Mouse (Mus musculus): ENCODE results near the gene Oxsm.

Oxsm gene

DNA sequence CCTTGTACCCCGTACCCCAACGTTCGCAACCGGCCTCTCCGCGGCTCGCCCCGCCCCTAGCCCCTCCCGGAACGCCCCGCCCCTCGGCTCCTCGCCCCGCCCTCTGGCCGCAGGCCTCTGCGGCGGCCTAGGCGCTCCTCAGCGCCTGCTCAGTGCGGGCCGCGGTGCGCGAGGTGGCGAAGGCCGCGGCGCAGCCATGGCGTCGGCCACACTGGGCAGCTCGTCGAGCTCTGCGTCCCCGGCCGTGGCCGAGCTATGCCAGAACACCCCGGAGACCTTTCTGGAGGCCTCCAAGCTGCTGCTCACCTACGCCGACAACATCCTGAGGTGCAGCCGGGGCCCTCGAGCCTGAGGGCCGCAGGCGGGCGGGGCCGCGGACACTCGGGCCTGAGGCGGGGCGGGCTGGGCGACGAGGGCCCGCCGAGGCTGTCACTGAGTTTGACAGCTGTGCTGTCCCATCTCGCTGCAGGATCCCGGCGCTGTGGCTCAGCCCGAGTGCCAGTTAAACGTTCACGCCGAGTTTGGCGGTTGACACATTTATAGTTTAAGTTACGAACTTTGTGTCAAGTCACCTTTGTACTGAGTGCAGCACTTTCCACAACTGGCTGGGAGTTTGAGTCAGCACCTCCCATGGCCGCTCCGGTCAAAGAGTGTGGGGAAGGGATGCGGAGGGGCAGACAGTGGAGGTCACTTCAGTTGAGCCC is at the start of gene Oxsm, which contains the start of gene Ngly1:
Gene Oxsm, minus strand, starts transcription at position 638 of the 704 bp plus-strand sequence.
Gene Ngly1, plus strand, starts transcription at position 110 of the 704 bp plus-strand sequence.
- DNase-seq: peak; percentile 83 to 94

DNA sequence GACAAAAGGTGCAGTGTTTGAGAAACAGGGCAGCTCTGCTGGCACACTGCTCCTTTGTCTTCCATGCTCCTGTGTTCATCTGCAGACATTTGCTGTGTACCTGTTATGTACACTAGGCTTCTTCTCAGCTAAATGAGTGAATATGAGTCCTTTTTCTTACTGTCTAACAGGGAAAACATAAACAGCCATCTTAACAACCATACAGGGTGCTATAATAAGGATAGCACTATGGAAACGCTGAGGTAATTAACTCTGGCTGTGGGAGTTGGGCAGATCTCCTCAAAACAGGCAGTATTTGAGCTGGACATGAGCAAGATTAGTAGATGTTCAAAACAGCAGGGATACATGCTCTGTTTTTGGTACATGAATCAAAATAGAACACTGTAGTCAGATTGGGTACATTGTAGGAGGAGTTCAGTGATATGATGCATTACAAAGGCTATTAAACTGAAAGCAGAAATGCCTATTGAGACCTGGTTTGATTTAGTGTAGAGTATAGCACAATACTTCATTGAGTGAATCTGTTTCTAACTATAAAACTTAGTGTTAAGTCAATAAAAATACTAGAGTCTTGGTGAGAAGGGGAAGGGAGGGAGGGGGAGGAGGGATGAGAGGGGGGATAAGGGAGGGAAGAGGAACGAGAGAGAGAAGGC is 47.3 kb upstream of the Oxsm start:
- DNase-seq: no peak

DNA sequence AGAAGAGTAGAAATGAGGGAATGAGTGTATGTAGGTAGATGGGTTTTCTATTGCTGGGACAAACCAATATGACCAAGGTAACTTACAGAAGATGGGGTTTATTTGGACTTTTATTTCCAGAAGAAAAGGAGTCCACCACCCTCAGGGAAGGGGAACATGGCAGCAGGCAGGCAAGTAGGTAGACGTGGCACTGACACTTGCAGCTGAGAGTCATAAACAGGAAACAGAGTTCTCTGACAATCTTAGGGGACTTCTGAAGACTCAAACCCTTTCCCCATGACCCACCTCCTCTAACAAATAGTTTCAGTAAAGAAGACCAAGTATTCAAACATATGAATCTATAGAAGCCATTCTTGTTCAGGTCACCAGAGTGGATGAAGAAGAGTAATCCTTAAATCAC is 44.3 kb upstream of the Oxsm start:
- DNase-seq: no peak

DNA sequence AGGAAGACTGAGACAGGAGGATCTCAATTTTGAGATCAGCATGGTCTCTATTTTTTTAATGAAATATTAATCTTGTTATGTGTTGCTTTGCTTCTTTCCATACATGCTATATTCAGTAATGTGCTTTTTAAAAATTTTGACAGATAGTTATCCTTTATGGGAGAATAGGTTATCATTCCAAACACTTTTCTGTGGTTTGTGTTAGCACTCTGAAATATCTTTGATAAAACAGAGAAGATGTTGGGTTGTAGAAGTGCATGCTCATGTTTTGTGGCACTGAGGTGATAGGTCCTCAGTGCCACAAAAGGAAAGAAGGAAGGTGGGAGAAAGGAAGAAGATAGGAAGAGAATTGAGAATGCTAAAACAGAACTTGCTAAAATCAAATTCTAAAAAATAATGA is 43.4 kb upstream of the Oxsm start:
- DNase-seq: no peak

DNA sequence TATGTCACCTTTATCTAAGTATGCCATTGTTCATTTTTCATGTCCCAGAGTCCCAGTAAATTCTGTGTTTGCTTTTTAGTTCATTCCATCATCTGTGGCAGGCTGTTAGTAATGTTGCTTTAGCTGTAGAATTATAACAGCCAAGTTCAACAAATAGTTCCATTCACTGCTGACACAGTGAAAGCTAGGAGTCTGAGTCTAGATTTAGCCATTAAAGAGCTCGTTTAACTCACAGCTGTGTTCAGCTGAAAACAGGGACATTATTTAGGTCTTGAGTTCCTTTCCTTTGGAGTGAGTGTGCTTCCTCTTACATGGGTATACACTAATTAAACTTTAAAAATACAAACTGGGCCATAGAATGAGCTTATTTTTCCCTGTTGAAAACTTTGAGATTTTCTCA is 42.8 kb upstream of the Oxsm start:
- no peak for DNase-seq

DNA sequence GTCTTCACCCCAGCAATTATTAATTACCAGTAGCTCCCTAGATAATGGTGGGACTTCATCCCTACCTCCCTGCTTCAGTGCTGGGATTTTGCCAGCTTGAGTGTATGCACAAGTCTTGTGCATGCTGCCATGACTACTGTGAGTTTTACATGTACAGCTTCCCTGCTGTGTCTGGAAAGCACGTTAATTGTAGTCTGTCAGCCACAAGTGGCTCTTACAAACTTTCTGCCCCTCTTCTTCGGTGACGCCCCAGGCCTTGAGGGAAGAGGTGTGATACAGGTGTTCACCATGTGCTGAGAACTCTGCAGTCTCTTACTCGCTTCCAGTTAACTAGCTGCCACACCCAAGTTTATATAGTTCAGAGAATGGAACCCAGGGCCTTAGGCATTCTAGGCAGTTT is 34.4 kb upstream of the Oxsm start:
- DNase-seq: no peak

DNA sequence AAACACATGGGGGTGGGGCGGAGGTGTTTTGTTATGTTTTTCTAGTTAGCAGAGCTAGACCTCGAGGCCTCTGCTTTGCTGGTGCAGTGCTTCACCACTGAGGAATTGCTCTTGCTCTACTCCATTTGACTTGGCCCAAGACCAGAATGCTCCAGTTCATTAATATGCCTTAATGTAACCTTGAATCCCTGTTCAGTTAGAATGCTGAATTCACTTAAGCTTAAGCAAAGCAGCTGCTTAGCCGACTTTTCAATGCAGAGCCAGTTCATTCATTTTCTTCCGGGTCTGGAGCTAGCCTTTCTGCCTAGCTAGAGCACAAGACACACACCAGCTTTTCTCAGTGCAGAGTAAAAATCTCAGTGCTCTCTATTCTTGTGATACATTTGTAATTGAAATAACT is 29.6 kb upstream of the Oxsm start:
- peak; percentile 24 to 42 for DNase-seq

DNA sequence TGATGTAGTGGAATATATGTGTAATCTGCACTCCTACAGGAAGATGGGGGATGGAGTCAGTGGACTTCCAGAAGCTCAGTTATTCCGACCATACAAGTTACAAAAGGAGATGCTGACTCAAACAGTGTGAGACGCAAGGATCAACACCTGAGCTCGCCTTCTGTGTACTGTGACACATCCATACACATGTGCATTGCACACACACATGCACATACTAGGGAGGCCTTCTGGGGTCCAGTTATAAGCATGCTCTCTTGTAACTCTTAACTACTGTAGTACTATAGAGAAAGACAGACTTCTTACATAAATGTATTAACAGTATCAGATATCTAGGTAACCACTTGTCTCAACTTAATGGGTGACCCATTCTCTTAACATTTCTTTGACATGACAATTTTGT is 24.1 kb upstream of the Oxsm start:
- no peak for DNase-seq

DNA sequence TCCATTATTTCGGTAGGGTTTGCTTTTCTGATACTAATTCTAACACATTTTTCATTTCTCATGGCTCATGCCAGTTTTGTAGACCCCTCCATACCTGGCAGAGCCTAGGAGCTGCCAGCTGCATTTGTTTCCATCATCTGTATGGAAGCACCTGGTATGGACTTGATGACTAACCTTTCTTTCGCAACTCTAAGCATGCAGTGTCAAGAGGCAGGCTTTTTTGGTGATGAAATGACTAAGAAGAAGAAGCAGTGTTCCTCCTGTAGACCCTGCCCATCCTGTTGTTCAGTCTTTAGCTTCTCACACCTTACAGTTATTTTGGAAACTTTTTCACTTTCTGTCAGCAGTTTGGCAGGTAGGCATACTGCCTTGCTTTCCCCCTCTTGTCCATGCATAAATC is 20.2 kb upstream of the Oxsm start:
- no peak for DNase-seq

DNA sequence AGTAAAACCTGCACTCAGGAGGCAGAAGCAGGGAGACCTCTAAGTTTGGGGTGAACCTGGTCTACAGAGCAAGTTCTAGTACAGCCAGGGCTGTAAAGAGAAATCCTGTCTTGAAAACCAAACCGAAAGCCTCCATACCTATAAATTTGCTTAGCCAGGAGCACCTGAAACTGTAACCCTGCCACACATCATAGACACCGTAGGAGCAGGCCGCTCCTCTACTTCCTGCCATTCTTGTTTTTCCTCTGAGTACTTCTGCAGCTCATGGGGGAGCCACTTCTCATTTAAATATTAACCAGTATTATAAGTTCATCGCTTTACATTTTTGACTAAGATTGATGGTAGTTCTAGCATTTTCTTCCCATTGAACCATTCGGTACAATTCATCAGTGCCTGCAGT is 17.4 kb upstream of the Oxsm start:
- no peak for DNase-seq

DNA sequence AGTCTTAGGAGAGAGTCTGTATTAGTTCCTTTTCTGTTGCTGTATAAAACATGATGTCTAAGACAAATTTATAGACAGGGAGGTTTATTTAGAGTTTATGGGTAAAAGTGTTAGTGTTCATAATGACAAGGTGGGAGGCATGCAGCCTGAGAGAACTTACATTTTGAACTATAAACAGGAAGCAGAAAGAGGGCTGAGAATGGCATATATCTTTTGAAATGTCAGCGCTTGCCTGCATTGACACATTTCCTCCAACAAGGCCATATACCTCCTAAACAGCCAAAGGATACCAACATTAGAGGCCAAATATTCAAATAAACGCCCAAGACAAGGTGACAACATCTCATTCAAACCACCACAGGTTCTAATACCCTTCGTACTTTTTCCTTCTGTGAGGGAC is 12.3 kb upstream of the Oxsm start:
- DNase-seq: no peak

DNA sequence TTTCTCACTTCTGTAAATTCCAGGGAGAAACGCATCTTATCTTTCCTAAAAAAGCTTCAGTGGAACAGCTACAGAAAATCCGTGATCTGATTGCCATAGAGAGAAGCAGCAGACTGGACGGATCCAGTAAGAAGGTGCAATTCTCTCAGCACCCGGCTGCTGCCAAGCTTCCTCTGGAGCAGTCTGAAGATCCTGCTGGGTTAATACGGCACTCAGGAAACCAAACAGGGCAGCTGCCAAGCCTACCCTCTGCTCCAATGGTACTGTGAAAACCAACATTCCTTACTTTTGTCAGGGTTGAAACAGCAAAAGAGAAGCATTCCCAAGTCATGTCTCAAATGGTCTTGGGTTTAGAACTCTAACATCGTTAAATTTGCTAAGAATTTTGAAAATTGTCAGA is 10.9 kb upstream of the Oxsm start:
- no peak for DNase-seq

DNA sequence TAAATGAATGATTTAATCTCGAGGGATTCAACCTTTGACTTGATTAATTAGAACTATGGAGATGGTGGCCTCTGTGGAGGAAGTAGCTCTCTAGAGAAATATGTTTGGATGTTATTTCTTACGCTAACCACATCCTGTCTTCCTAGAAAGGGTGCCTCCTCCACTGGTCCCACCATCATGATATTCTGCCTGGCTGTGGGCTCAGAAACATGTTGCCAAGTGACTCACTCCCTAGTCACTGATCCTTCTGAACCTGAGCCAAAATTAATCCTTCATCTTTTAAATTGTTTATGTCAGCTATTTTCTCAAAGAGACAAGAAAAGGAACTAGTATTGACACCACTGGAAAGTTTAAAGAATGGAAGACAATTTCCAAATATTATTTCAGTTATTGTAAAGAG is 6.6 kb upstream of the Oxsm start:
- peak in 1 of 2 experiments; percentile 28 for DNase-seq

DNA sequence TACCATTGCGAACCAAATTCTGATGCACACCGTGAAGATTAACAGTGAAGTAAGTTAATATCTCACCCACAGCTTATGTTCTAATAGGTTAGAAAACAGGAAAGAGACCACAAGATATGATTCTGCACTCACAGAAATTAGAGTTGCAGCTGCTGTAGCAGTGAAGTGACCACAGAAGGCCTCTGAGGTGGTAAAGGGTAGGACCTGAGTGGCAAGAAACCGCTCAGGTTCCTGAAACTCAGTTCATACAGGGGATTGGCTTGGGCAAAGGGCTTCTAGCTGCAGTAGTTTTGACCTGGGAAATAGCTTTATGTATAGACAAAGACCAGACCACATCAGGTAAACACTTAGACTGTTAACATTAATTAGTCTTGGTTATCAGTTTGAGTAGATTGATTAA is 6.1 kb upstream of the Oxsm start:
- no peak for DNase-seq

DNA sequence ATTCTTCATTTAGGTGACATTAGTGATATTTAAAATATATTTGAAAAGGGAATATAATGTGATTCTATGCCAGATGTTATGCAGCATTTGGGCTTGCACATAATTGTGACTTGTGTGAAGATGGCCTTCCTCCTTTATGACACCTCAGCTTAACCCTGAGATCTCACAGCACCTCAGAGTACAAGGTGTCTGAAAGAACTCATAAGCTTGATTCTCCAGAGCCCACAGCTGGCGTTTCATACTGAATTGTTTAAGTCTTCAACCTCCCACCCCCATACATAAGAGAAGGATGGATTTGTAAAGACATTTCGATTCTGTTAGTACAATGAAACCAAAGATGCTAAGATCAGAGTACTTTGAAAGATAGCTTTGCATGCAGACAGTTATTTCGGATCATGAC is 491 bp upstream of the Oxsm start:
- DNase-seq: no peak

DNA sequence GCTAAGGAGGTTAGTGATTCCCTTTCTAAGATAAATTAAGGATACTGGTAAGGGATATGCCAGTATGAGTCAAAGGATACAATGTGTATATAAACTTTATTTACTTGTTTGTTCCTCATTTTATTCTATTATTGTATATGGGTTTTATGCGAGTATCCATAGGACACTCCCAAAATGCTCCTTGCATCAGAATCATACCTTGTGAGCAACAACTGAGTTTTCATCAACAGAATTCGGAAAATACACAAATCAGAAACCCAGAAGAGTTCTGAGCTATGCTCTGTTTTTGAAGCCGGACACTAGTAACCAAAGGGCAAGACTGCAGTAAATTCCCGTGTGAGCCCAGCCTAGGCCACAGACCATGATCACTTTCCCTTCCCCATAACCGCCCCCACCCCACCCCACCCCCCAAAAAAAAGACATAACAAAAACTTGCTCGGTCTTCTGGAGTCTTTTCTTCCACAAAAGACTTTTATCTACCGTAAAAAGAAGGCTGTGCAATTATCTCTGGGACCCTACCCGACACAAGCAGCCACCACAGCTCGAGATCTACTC is 928 bp downstream of the Oxsm start:
- DNase-seq: no peak

DNA sequence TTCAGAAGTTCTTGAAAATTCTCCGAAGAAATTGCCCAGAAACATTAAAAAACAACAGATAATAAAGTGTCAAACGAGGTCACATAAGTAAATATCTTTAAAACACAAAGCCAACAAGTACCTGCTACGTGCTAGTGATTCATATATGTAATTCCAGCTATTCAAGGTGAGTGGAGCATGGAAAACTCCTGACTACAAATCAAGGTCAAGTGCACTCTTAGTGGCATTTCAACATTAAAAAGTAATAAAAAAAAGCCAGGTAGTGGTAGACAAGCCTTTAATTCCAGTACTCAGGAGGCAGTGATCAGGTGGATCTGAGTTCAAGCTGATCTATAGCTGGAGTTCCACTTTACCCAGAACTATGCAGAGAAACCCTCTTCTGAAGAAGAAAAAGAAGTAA is 1.5 kb downstream of the Oxsm start:
- DNase-seq: no peak

DNA sequence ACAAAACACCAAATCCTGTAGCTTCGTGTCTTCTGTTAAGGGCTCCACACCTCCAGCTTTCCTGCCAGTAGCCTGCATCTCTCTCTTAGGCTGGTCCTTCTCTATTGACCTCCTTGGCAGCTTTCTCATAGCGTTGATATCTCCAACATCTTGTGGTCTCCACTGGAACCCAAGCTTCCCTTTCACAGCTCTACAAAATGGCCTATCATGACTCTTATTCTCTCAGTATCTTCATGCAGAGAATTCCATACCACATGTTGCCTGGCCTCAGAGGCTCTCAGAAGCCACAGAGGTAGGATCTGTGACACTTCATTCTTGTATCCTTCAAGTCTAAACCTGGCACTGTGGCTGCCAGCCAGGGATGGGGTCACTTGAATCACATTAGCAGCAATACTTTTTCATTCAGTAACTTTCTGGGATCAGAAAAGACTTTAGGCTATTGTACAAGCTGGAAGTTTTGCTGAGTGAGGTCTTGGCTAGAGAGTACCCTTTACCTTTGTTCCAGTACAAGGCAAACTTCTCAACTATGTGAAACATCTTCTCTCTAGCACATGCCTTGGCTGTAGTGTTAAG is 3.2 kb downstream of the Oxsm start:
- DNase-seq: peak; percentile 49 to 69

DNA sequence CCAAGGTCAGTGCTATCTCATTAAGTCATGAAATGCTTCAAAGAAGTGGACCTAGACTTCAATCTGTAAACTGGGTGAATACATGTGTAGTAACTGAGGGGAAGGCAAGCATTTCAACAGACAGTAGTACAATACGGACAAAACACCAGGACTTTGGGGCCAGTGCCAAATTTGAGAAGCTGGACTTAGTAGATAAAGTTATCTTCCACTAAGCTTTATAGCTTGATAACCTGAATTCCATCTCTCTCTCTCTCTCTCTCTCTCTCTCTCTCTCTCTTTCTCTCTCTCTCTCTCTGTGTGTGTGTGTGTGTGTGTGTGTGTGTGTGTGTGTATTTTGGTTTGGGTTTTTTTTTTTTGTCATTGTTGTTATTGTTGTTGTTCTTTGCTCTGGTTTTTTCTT is 4.5 kb downstream of the Oxsm start:
- no peak for DNase-seq

DNA sequence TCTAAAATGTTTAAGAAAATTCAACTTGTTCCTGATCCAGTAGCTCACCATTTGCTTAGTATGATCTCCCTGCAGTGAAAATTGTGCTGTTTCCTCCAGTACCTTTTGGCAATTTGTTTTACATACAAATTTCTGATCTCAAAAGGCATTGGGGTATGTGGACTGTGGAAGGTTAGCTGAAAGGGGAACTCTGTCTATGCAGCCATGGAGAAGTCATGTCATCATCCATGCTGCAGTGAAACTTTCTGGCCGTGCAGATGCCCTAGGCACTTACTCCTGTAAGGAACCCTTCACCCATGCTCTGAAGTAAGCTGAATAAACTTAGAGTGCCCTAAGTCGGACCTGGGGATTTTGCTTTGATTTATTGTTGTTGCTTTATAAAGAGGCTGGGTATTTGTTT is 5.2 kb downstream of the Oxsm start:
- DNase-seq: no peak

DNA sequence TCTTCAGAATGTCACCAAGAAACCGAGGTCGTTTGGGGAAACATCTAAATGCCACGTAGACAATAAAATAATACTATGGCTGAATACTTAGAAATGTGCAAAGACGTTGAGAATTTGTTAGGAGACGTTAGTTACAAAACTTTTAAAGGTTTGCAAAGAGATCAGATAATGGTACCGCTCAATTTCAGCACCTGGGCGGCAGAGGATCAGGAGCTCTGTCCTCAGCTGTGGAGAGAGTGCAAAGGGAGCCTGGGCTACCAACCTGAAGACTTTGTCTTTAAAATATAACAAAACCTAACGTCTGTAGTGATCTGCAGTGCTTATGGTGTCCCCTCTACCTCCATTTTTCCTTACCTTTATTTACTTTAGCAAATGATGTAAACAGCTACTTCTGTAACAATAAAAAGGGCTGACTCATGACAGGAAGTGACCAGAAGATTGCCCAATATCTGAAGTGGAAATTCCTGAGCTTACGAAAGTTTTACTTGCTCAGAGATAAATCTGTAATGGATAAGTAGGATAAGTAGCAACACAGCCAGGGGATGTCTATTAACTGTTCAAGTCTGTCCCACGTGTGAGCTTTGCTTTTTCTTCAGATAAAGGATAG is 5.9 kb downstream of the Oxsm start:
- peak; percentile 42 to 54 for DNase-seq

DNA sequence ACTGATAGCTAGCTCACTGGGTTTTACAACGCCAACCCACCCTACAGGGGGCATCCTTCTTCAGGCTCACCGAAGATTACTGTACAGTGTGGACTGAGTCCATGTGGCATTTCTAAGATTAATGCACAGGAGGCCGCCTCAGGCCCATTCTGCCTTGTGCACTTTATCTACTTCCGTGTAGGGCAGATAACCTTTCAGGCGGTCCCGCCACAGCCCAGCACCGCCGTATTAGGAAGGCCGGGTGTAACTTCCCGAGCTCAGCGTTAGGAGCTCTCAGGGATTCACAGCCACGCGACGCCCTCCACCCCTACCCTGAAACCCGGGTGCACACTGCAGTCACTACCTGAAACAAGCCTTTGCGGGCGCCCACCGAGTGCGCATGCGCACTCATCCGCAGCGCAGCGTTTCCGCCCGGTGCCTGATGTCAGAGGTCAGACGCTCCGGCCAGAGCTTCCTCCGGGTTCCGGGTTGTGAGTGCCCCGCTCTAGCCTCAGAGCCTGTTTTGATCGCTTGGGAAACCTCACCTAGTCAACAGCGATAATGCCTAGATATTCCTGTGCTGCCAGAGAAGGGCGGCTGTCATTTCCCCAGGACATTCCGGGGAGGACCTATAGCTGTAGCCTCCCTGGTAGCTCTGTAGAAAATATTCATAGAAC is 6.5 kb downstream of the Oxsm start:
- DNase-seq: peak; percentile 92 to 93

DNA sequence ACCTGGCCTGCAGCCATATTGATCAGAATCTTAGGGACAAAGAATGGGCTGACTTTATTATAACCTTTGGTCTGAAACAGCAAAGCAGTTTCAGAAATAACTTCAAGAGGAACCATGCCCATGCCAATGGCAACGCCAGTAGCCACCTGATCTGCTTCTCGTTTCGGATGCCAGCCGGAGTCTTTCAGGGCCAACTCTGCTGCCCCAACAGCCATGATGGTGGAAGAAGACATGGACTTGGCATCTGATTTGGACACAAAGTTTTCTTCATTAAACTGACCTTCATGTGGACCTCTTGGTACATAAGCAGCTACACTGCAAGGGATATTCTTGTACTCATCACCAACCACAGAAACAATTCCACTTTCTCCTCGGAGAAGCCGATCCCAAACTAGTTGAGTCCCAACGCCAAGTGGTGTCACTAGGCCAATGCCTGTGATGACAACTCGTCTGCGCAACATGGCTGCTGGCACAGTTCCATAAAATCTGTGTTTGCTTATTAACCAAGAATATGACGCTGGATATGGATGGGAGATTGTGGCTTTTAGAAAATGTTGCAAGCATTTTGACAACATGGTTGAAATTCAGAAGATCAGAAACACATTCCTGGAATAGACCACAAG is 7.3 kb downstream of the Oxsm start:
- no peak for DNase-seq
